Mouse (Mus musculus) spleen, adult 2 months (tissue): ENCODE results near the gene Pced1a.

ENCODE experiments used
- CTCF ChIP-seq: fragments of 200-500 bp; IDR thresholded peaks from 2 replicates; pipeline ENCODE4 v1.5.1; 2011; ENCODE audit warnings: mild to moderate bottlenecking, inconsistent platforms; ENCODE audit not compliant: insufficient read depth, insufficient read length, insufficient replicate concordance; ENCODE audit errors: extremely low read depth
- POLR2A ChIP-seq: fragments of 200-500 bp; IDR thresholded peaks from 2 replicates; pipeline ENCODE4 v1.6.1; 2011; ENCODE audit warnings: low read depth, low read length, inconsistent platforms

DNA sequence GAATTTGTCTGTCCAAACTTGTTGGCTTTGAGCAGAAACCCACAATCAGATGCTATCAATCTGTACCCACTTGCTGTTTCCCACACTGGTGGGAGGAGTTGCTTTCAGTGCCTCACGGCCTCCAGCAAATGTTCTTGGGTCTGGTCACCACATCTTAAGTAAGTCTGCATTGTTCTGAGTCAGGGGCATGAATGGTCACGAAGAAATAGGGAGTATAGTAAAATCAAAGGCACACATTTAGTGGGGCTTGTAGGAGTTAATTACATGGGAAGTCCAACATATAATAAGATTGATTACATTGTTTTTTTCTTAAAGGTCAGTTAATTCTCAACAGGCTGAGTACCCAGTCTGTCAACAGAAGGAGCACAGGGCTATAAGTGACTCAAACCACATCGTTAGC, 41.3 kb downstream of the Pced1a start:
- TF ChIP-seq CTCF = no peak
- TF ChIP-seq POLR2A = no peak
